Mouse (Mus musculus) embryonic facial prominence, embryonic 14.5 days (tissue): Measurements from ENCODE around the gene BC035947. TPM values are rescaled to one million over a fixed set of nuclear protein-coding genes. Genes with fewer than 3 reads are reported as not detected.

Source experiments
- ATAC-seq: fragments of 200-750 bp; cut with Nextera tagmentation; 2 replicates; pipeline ENCODE4 v1.8.0; 2017; ENCODE audit warnings: low read depth, moderate number of reproducible peaks, moderate TSS enrichment
- DNase-seq: peaks from one replicate; pipeline ENCODE4 v3.0.0-alpha.2; 2015; ENCODE audit warnings: low spot score
- H3K27ac ChIP-seq: fragments of 300-500 bp; sonication (generic); replicated peaks from 2 replicates; pipeline ENCODE4 v1.5.1; 2014; ENCODE audit warnings: low read depth, mild to moderate bottlenecking, low read length, moderate library complexity
- H3K27me3 ChIP-seq: fragments of 300-500 bp; sonication (generic); replicated peaks from 2 replicates; pipeline ENCODE4 v1.6.1; 2014; ENCODE audit warnings: low read length; ENCODE audit not compliant: control insufficient read depth, insufficient read depth
- H3K36me3 ChIP-seq: fragments of 300-500 bp; sonication (generic); 2 replicates; pipeline ENCODE4 v1.6.1; 2014; ENCODE audit warnings: low read length, mixed read lengths; ENCODE audit not compliant: control insufficient read depth, insufficient read depth
- H3K4me1 ChIP-seq: fragments of 300-500 bp; sonication (generic); 2 replicates; pipeline ENCODE4 v1.6.1; 2014; ENCODE audit warnings: antibody characterized with exemption, low read length; ENCODE audit not compliant: control insufficient read depth, insufficient read depth
- H3K4me2 ChIP-seq: fragments of 300-500 bp; sonication (generic); 2 replicates; pipeline ENCODE4 v1.6.1; 2014; ENCODE audit warnings: low read depth, mild to moderate bottlenecking, low read length, moderate library complexity, mixed read lengths
- H3K4me3 ChIP-seq: fragments of 300-500 bp; sonication (generic); 2 replicates; pipeline ENCODE4 v1.5.1; 2014; ENCODE audit warnings: low read depth, mild to moderate bottlenecking, low read length
- H3K9ac ChIP-seq: fragments of 300-500 bp; sonication (generic); 2 replicates; pipeline ENCODE4 v1.6.1; 2014; ENCODE audit warnings: low read depth, mild to moderate bottlenecking, low read length, moderate library complexity, mixed read lengths
- H3K9me3 ChIP-seq: fragments of 300-500 bp; sonication (generic); 2 replicates; pipeline ENCODE4 v1.6.1; 2016; ENCODE audit warnings: low read length; ENCODE audit not compliant: control insufficient read depth
- WGBS: fragments of 180-500 bp; shearing (Covaris S2); extraction: QIAGEN DNeasy Blood & Tissue Kit; methylation state at CpG from one replicate; pipeline ENCODE4 v1.1.7; 2014; 5-methylcytosine and 5-hydroxymethylcytosine counted together
- polyA plus RNA-seq: library from polyadenylated mRNA; unstranded; fragments of >200 nt; fragmentation: Nextera tagmentation; extraction: Ambion mirVana; gene quantifications from 2 replicates; pipeline ENCODE4 v1.2.1, GENCODE M21; 2014

The BC035947 gene
- polyA plus RNA-seq, 1 experiment from 2014 or later: 0.40 TPM

DNA sequence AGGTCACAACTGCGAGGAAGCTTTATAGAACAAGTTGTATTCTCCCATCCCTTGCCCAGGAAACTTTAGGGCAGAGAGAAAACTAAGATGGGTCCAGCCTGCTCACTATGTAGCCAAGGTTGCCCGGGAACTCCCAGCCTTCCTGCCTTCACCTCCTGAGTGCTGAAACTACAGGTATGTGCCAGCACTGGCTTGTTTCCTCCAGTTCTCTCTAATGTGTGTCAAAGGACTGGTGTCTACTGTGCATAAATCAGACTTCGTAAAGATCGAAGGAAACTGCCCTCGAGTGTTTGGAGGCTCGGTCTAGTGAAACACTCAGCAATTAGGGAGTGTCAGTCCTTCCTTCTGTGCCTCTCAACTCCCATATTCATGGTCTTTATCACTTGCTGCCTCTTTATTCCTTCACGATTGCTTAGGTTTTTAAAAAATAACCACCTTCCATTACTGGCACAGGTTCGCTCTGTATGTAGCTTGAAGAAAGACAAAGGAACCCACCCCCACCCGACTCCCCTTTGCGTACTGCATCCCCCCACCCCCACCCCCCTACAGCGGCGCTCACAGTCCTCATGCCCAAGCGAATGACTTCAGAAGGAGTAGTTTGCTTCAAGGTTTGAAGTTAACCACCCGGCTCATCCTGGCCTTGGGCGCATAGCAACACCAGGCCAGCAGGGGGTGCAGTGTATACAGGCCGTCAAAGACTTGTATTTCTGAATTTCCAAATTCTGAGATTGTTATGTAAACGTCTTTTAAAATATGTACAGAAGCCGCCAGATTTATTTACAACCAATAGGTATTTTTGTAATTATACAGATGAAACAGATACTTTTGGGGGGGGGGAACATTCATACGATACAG is 24.6 kb upstream of the BC035947 start:
- peaks cover 21% of the 10 kb centered on the region; the same call in 1 of the 2 replicates for H3K4me1 ChIP-seq
- no peak for ATAC-seq
- WGBS: 33% methylated on average over 19 of the region's 19 CpGs
- no peak overlapping the region for H3K9ac ChIP-seq
- H3K9me3 ChIP-seq: no peaks in the 10 kb centered on the region
- no peak overlapping the region for H3K27ac ChIP-seq
- peak overlapping the region; percentile 38 for H3K4me3 ChIP-seq
- peak overlapping the region; percentile 76 for H3K4me2 ChIP-seq
- DNase-seq: peak; percentile 79
- no peaks in the 10 kb centered on the region for H3K36me3 ChIP-seq
- H3K27me3 ChIP-seq: no peaks in the 10 kb centered on the region

DNA sequence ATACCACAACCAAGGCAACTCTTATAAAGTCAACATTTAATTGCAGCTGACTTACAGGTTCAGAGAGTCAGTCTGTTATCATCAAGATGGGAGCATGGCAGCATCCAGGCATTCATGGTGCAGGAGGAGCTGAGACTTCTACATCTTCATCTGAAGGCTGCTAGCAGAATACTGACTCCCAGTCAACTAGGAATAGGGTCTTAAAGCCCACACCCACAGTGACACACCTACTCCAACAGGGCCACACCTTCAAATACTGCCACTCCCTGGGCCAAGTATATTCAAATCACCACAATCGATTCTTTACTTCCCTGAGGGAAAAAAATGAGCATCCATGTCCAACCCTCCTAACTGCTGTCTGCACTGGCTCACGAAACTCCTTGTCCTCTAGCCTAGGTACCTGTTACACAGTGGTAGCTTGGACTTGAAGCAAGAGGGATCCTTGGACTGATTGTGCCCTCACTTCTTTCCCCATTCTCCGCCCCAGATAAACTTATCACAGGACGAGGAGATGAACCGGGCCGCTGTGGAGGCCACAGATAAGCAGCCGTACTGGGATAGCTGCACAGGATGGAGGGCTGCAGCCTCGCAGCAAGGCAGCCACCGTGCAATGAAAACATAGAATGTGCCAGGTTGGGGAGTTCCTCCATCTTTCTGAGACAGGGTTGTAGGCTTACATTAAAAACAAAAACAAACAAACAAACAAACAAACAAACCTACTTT is 22.6 kb upstream of the BC035947 start:
- Histone ChIP-seq H3K9me3 (no peaks in the 10 kb centered on the region), H3K27me3 (no peaks in the 10 kb centered on the region), H3K4me3 (no peak overlapping the region), H3K9ac (no peak overlapping the region), H3K27ac (no peak overlapping the region), H3K4me1 (peaks cover 20% of the 10 kb centered on the region; the same call in 1 of the 2 replicates), H3K36me3 (no peaks in the 10 kb centered on the region), H3K4me2 (no peak overlapping the region)
- no peak for ATAC-seq
- DNase-seq: no peak
- WGBS: 90% methylated on average over 9 of the region's 9 CpGs

DNA sequence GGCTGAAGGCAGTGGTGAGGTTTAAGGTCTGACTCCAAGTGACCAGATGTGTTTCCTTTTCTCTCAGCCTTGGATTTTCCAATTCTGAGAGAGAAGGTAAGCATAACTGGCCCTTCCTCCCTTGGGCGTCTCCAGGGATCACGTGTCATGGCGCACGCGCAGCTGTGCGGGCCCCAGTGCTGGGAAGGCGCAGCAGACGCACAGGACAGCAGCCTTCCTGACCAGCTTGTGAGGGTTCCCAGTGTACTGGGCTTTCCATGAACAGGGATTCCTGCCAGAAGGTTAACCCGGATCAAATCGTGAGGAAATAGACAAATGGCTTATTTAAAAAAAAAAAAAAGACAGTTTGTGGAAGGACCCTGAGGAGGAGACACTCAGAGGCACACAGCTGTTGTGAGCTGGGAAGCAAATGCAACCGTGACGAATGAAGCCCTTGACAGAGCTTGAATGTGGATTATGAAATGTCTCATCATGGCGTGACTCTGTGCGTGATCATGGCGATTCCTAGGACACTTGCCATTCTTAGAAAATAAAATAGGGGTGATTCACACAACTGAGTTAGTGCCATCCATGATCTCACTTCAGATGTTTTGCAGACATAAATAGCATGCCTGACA is 20.3 kb upstream of the BC035947 start:
- peak; percentile 84 for DNase-seq
- no peaks in the 10 kb centered on the region for H3K9me3 ChIP-seq

DNA sequence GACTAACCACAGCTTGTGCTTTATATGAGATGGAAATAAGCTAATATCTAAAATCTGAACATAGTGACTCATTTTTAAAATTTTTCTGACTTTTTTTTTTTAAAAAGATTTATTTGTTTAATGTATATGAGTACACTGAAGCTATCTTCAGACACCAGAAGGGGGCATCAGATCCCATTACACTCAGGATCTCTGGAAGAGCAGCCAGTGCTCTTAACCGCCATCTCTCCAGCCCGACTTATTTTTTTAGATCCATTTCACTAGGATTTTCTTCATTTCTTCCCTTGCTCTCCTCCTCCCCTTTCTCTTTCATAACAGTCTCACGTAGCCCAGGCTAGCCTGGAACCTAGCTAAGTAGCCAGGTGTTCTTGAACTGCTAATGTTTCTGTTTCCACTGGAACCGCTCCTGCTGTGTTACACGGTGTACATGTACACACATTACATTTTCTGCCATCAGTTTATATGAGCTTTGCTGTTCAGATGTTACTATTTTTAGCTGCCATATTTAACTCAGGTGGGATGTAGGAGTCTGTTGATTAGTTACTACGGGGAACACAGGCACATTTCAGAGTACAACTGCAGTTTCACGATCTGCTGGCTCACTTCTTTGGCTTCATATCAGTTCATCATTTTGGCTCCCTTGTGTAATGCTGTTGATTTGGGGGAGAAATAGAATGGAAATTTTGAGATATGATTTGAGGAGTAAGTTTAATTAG is 18.7 kb upstream of the BC035947 start:
- no peak overlapping the region for H3K27ac ChIP-seq
- no peak overlapping the region for H3K4me2 ChIP-seq
- H3K36me3 ChIP-seq: no peaks in the 10 kb centered on the region
- H3K9me3 ChIP-seq: no peaks in the 10 kb centered on the region
- DNase-seq: no peak
- WGBS: 69% methylated on average over 7 of the region's 7 CpGs
- no peak for ATAC-seq
- no peak overlapping the region for H3K9ac ChIP-seq
- H3K27me3 ChIP-seq: no peaks in the 10 kb centered on the region
- H3K4me3 ChIP-seq: no peak overlapping the region
- 0 out of 2 replicates have a peak, but pooled peaks cover 2% of the 10 kb centered on the region for H3K4me1 ChIP-seq

More for the DNA sequence above, 20.3 kb upstream of the BC035947 start:
- no peaks in the 10 kb centered on the region for H3K36me3 ChIP-seq
- H3K4me2 ChIP-seq: no peak overlapping the region
- peak; percentile 87 for ATAC-seq
- H3K4me3 ChIP-seq: no peak overlapping the region
- no peaks in the 10 kb centered on the region for H3K27me3 ChIP-seq
- peak overlapping the region; percentile 13 for H3K27ac ChIP-seq
- no peaks in the 10 kb centered on the region for H3K4me1 ChIP-seq
- H3K9ac ChIP-seq: no peak overlapping the region
- WGBS: 72% methylated on average over 15 of the region's 15 CpGs

DNA sequence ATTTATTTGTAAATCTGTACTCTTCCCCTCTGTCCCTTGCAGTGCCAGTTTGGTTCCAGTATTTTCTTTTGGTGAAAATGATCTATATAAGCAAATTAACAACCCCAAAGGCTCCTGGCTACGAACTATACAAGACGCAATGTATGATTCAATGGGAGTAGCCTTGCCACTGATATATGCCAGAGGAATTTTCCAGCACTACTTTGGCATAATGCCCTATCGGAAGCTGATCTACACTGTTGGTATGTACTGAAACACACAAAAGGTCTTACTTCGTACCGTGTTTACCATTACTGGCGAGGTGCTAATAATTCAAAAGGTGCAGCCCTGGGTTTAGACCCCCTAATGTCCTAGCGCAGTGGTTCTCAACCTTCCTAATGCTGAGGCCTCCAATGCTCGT is 17.1 kb upstream of the BC035947 start:
- no peak for ATAC-seq
- H3K9me3 ChIP-seq: no peaks in the 10 kb centered on the region
- H3K9ac ChIP-seq: no peak overlapping the region
- no peaks in the 10 kb centered on the region for H3K36me3 ChIP-seq
- DNase-seq: no peak
- H3K4me2 ChIP-seq: no peak overlapping the region
- 86% methylated on average over 8 of the region's 8 CpGs for WGBS
- no peaks in the 10 kb centered on the region for H3K27me3 ChIP-seq
- H3K4me1 ChIP-seq: 0 out of 2 replicates have a peak, but pooled peaks cover 3% of the 10 kb centered on the region
- no peak overlapping the region for H3K4me3 ChIP-seq
- no peak overlapping the region for H3K27ac ChIP-seq

DNA sequence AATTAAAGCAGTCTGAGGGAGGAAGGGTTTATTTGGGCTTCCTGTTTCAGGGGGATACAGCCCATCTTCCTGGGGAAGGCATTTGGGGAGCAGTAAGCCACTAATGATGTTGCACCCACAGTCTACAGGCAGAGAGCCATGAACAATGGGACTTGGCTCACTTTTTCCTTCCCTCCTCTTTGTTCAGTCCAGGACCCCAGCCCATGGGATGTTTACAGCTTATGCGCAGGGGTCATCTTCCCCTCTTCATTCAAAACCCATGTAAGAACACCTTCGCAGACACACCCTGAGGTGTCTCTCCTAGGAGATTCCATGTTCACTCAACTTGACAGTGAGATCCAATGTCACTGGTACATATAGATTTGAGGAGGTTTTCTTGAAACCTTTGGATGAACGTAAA is 16.4 kb upstream of the BC035947 start:
- Histone ChIP-seq H3K4me3 (no peak overlapping the region), H3K36me3 (no peaks in the 10 kb centered on the region), H3K27me3 (no peaks in the 10 kb centered on the region), H3K4me1 (0 out of 2 replicates have a peak, but pooled peaks cover 3% of the 10 kb centered on the region), H3K9me3 (no peaks in the 10 kb centered on the region), H3K27ac (no peak overlapping the region), H3K9ac (no peak overlapping the region), H3K4me2 (no peak overlapping the region)
- WGBS: 92% methylated on average over 3 of the region's 3 CpGs
- DNase-seq: no peak
- ATAC-seq: no peak

DNA sequence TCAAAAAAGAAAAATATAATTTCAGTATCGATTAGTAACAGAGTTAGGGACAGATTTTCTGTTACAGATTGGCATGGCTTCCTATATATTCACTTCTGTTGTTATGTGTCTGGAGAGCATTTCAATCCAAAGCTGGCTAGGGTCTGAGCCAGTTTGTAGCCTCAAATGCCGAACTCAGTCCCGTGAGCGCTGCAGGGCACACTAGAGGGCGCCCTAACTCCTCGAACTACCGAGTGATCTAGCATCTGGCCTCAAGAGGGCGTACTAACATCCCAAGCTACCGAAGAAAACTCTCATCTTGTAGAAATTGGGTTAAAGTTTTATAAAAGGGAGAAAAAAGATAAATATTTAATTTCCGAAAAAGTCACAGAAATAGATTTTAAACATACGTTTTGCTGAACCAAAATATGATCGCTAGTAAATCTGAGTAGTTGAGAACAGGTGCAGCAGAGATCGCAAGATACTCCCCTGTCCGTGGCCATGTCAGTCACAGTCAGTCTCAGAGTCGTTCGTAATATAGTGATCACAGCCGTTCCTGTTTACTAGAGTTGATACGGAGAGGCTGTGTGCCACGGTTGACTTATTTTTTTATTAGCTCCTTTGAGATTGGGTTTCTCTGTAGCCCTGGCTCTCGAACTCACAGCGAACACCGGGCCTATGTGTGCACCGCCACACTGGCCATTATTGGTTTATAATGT is 13.4 kb upstream of the BC035947 start:
- no peaks in the 10 kb centered on the region for H3K27me3 ChIP-seq
- no peaks in the 10 kb centered on the region for H3K36me3 ChIP-seq
- no peak overlapping the region for H3K4me2 ChIP-seq
- H3K27ac ChIP-seq: no peak overlapping the region
- 45% methylated on average over 23 of the region's 23 CpGs for WGBS
- DNase-seq: peak; percentile 64
- H3K9ac ChIP-seq: no peak overlapping the region
- H3K4me1 ChIP-seq: 0 out of 2 replicates have a peak, but pooled peaks cover 3% of the 10 kb centered on the region
- no peak overlapping the region for H3K4me3 ChIP-seq
- no peaks in the 10 kb centered on the region for H3K9me3 ChIP-seq
- no peak for ATAC-seq

DNA sequence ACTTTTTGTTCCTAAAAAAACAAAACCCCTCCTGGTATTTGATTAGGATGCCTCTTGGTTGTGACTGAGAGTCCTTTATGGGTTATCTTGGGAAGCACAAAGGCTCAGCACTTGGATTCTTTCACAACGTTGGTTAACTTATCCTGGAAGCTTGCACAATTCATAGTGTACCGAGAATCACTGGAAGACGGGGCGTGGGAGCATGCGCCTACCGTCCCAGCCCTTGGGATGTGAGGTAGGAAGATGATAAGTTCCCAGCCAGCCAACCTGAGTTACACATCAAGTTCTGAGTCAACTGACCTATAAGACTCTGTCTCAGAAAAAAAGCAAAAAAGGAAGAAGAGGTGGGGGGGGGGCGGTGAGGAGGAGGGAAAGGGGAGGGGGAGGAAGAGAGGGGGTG is 6.9 kb upstream of the BC035947 start:
- ATAC-seq (no peak), DNase-seq (no peak)
- no peaks in the 10 kb centered on the region for H3K27me3 ChIP-seq
- H3K9me3 ChIP-seq: no peaks in the 10 kb centered on the region
- no peaks in the 10 kb centered on the region for H3K4me1 ChIP-seq
- H3K9ac ChIP-seq: no peak overlapping the region
- WGBS: 80% methylated on average over 7 of the region's 7 CpGs
- no peak overlapping the region for H3K4me2 ChIP-seq
- no peak overlapping the region for H3K27ac ChIP-seq
- H3K36me3 ChIP-seq: no peaks in the 10 kb centered on the region
- no peak overlapping the region for H3K4me3 ChIP-seq
